13 mouse cellular contexts compared by ENCODE assay signal in the genomic region with DNA sequence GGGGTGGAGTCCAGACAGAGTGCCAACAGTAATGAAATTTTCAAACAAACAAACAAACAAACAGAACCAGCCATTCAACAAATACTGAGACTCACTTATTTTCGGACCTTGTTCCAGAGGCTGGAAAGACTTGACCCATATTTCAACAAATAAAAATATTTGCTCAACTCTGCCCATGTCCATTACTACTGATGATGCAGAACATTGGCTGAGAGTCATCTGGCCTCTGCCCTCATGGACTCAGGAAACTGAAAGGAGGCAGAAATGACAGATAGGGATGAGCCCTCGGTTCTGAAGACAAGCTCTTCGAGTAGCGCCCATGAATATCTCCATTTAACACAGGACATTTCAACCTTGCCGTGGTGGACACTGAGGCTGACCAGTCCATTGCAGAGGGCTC. TPM values are rescaled to one million over a fixed set of nuclear protein-coding genes. Genes with fewer than 3 reads are reported as not detected.
DNase-seq lines count a peak whose midpoint lies in the region; ATAC-seq lines count a peak whose summit lies in the region.
"Had no signal": no experiment of that assay in that cellular context is flagged by ENCODE, and none has a peak within 500 bp of the region (broad histone marks: within the 10 kb centered on the region; RNA-seq: fewer than 3 reads in every experiment).

No protein-coding gene starts in this region.

- no peak for ATAC-seq in limb, embryonic 12.5 days (ENCODE audit: insufficient number of reproducible peaks, insufficient read depth, low FRiP score, low TSS enrichment, low read depth)

- H3K27ac ChIP-seq in brown adipose tissue, adult 24 weeks (replicated peaks; ENCODE audit: low read depth, low read length): peak overlapping the region; percentile 32; the same call in 1 of the 2 replicates
- H3K27ac ChIP-seq in limb, embryonic 12.5 days: peak overlapping the region; percentile 86; the same call in 1 of the 2 replicates

- peak; percentile 38 for DNase-seq in gastrocnemius, adult 18-20 months (ENCODE audit: low spot score)
- no peak for DNase-seq in gastrocnemius, postnatal 4 days (ENCODE audit: low spot score in 2 of 2)
- peak; percentile 36 for DNase-seq in kidney, postnatal 14 days
- no peak for DNase-seq in kidney, adult 18-20 months
- no peak for DNase-seq in c-Kit-positive CD71-positive TER-119-positive erythroid progenitor cells, embryonic 14.5 days (ENCODE audit: low spot score)
- DNase-seq in layer of hippocampus, adult 9-11 months: no peak
- DNase-seq: adrenal gland, adult 8-10 months; B cell, adult 2 months; cerebellum, adult 2 months; thymus, postnatal 4 days had no signal

- no peak overlapping the region for H3K4me2 ChIP-seq in limb, embryonic 12.5 days

- no peak overlapping the region for H3K4me3 ChIP-seq in brown adipose tissue, adult 24 weeks (ENCODE audit: insufficient read depth, low read depth, low read length)
- no peak overlapping the region for H3K4me3 ChIP-seq in limb, embryonic 12.5 days (replicated peaks)
- H3K4me3 ChIP-seq: erythroblast, embryonic 14.5 days had no signal

- H3K9ac ChIP-seq in limb, embryonic 12.5 days (replicated peaks): no peak overlapping the region

- no peaks in the 10 kb centered on the region for H3K9me3 ChIP-seq in limb, embryonic 12.5 days

- WGBS in limb, embryonic 12.5 days: 93% methylated on average over 5 of the region's 5 CpGs

- 0 out of 2 replicates have a peak, but pooled peaks cover 4% of the 10 kb centered on the region for H3K4me1 ChIP-seq in brown adipose tissue, adult 24 weeks (ENCODE audit: control insufficient read depth, insufficient read depth, insufficient read length, low read length)
- peaks cover 15% of the 10 kb centered on the region for H3K4me1 ChIP-seq in limb, embryonic 12.5 days (replicated peaks)

- H3K36me3 ChIP-seq in limb, embryonic 12.5 days: no peaks in the 10 kb centered on the region

- H3K27me3 ChIP-seq in limb, embryonic 12.5 days: no peaks in the 10 kb centered on the region

RNA-seq across cellular contexts. Expression of gene Ift81, which starts 8.2 kb away (rescaled TPM):
- 1 to 10 TPM; 3.4 to 4.7 TPM for total RNA-seq in gastrocnemius, adult 18-20 months (2021)
- 10 to 100 TPM; 14.9 to 27.0 TPM for total RNA-seq in gastrocnemius, postnatal 4 days (2021)
- 23.3 and 26.5 TPM in 2 replicates for polyA plus RNA-seq in brown adipose tissue, adult 24 weeks (2012; ENCODE audit: insufficient read depth, insufficient read length, missing spikeins)
- polyA plus RNA-seq in limb, embryonic 12.5 days (2016; fragmentation: Nextera tagmentation; extraction: Ambion mirVana): 41.8 and 48.6 TPM in 2 replicates
- polyA plus RNA-seq: erythroblast, embryonic 14.5 days had no signal

RNA-seq across cellular contexts. Expression of gene P2rx7, which starts 21.2 kb away (rescaled TPM):
- 1 to 10 TPM; 1.3 to 1.5 TPM for total RNA-seq in gastrocnemius, adult 18-20 months (2021)
- total RNA-seq in gastrocnemius, postnatal 4 days (2021): 1 to 10 TPM; 5.1 to 6.0 TPM
- 1.5 and 1.6 TPM in 2 replicates for polyA plus RNA-seq in brown adipose tissue, adult 24 weeks (2012; ENCODE audit: insufficient read depth, insufficient read length, missing spikeins)
- 0.31 and 0.38 TPM in 2 replicates for polyA plus RNA-seq in limb, embryonic 12.5 days (2016; fragmentation: Nextera tagmentation; extraction: Ambion mirVana)
- polyA plus RNA-seq: erythroblast, embryonic 14.5 days had no signal

Comparison
In these comparisons a context has a peak if more than half of its experiments do, and no peak if none do; other contexts are left out.
1. DNase-seq: peak in gastrocnemius, adult 18-20 months (single experiment) and kidney, postnatal 14 days (single experiment); none in gastrocnemius, postnatal 4 days (0 of 2), kidney, adult 18-20 months (single experiment), c-Kit-positive CD71-positive TER-119-positive erythroid progenitor cells, embryonic 14.5 days (single experiment) and layer of hippocampus, adult 9-11 months (single experiment).